Mouse (Mus musculus) left cerebral cortex, adult 11 months (tissue): Measurements from ENCODE around the gene Cbx7.
"Not testable (repeated sequence)": the region's sequence is repeated elsewhere in the genome, so short reads cannot be mapped to it uniquely, and the experiment has no call there.

Experiments used
- DNase-seq: peaks from one replicate; pipeline ENCODE4 v3.0.0; 2022; ENCODE audit warnings: low spot score

Cbx7 gene

GRCm38 (mm10) chr15:79919787-79920186, 51.1 kb downstream of the Cbx7 start:
- DNase-seq, result no peak

- DNase-seq, result no peak
Measured at GRCm38 (mm10) chr15:79918485-79918884, 52.4 kb downstream of the Cbx7 start.

GRCm38 (mm10) chr15:79917111-79917720, 53.7 kb downstream of the Cbx7 start:
- DNase-seq, result no peak

- DNase-seq, result no peak
Measured at GRCm38 (mm10) chr15:79916150-79916549, 54.8 kb downstream of the Cbx7 start.

- DNase-seq, result no peak
Measured at GRCm38 (mm10) chr15:79914357-79914756, 56.6 kb downstream of the Cbx7 start.

GRCm38 (mm10) chr15:79913761-79914346, 57.1 kb downstream of the Cbx7 start:
- no peak for DNase-seq

GRCm38 (mm10) chr15:79911339-79911738, 59.6 kb downstream of the Cbx7 start:
- no peak for DNase-seq

- not testable (repeated sequence) for DNase-seq
Measured at GRCm38 (mm10) chr15:79910812-79911211, 60.1 kb downstream of the Cbx7 start.

- DNase-seq, result not testable (repeated sequence)
Measured at GRCm38 (mm10) chr15:79909006-79909405, 61.9 kb downstream of the Cbx7 start.

GRCm38 (mm10) chr15:79906855-79907254, 64.1 kb downstream of the Cbx7 start:
- no peak for DNase-seq

- no peak for DNase-seq
Measured at GRCm38 (mm10) chr15:79905211-79905610, 65.7 kb downstream of the Cbx7 start.

- not testable (repeated sequence) for DNase-seq
Measured at GRCm38 (mm10) chr15:79904678-79905077, 66.2 kb downstream of the Cbx7 start.

GRCm38 (mm10) chr15:79903963-79904362, 67.0 kb downstream of the Cbx7 start:
- no peak for DNase-seq

GRCm38 (mm10) chr15:79903081-79903480, 67.8 kb downstream of the Cbx7 start:
- not testable (repeated sequence) for DNase-seq

- DNase-seq, result no peak
Measured at GRCm38 (mm10) chr15:79901399-79901798, 69.5 kb downstream of the Cbx7 start.

- DNase-seq, result no peak
Measured at GRCm38 (mm10) chr15:79900751-79901150, 70.2 kb downstream of the Cbx7 start.

- no peak for DNase-seq
Measured at GRCm38 (mm10) chr15:79899828-79900510, 71.0 kb downstream of the Cbx7 start.

- no peak for DNase-seq
Measured at GRCm38 (mm10) chr15:79898988-79899387, 71.9 kb downstream of the Cbx7 start.

GRCm38 (mm10) chr15:79896080-79896725, 74.7 kb downstream of the Cbx7 start:
- DNase-seq, result no peak

GRCm38 (mm10) chr15:79895221-79896079, 75.5 kb downstream of the Cbx7 start:
- DNase-seq, result not testable (repeated sequence)

- DNase-seq, result no peak
Measured at GRCm38 (mm10) chr15:79894343-79894742, 76.6 kb downstream of the Cbx7 start.

- no peak for DNase-seq
Measured at GRCm38 (mm10) chr15:79893824-79894123, 77.1 kb downstream of the Cbx7 start.
